Mouse (Mus musculus) bone marrow macrophage, adult 2 months (primary cell): ENCODE measurements around the gene Clec3b.

Experiments used
- CTCF ChIP-seq: IDR thresholded peaks from 2 replicates; pipeline ENCODE4 v1.5.1; 2012; ENCODE audit warnings: low read depth, mild to moderate bottlenecking, low read length, moderate library complexity
- POLR2A ChIP-seq: IDR thresholded peaks from 2 replicates; pipeline ENCODE4 v1.6.1; 2012; ENCODE audit warnings: mild to moderate bottlenecking, low read depth, low read length, borderline replicate concordance

- no peak for TF ChIP-seq POLR2A
- TF ChIP-seq CTCF = no peak
Measured at GRCm38 (mm10) chr9:123153121-123153520, 2.4 kb downstream of the Clec3b start.
